Mouse (Mus musculus) myocyte (in vitro differentiated cells): Measurements from ENCODE around the gene Npepl1.

Source experiments
- CEBPB ChIP-seq: IDR thresholded peaks from 2 replicates; pipeline ENCODE4 v1.6.1; 2011; ENCODE audit warnings: mild to moderate bottlenecking, moderate library complexity; ENCODE audit not compliant: poor library complexity, insufficient read depth, severe bottlenecking
- E2F4 ChIP-seq: IDR thresholded peaks from one replicate; pipeline ENCODE4 v1.6.1; 2011; ENCODE audit warnings: mild to moderate bottlenecking, control low read depth, moderate library complexity; ENCODE audit not compliant: insufficient read depth
- MAX ChIP-seq: IDR thresholded peaks from one replicate; pipeline ENCODE4 v1.6.1; 2011; ENCODE audit warnings: low read depth, mild to moderate bottlenecking, control low read depth
- MYOD1 ChIP-seq, 3 experiments: IDR thresholded peaks; one replicate each; pipeline ENCODE4 v1.6.1; 2011; ENCODE audit warnings: control low read depth in 2 of 3, low read depth in 2 of 3, mild to moderate bottlenecking in 2 of 3, moderate library complexity in 1 of 3; ENCODE audit not compliant: insufficient read length in 2 of 3, control insufficient read depth in 1 of 3
- MYOG ChIP-seq, 3 experiments: IDR thresholded peaks; one replicate each; pipeline ENCODE4 v1.6.1; 2011; ENCODE audit warnings: control low read depth in 2 of 3, low read depth in 2 of 3, mild to moderate bottlenecking in 2 of 3; ENCODE audit not compliant: insufficient read length in 2 of 3, control insufficient read depth in 1 of 3, insufficient read depth in 1 of 3
- POLR2A ChIP-seq: IDR thresholded peaks from one replicate; pipeline ENCODE4 v1.6.1; 2011; ENCODE audit warnings: low read depth, mild to moderate bottlenecking, control low read depth, moderate library complexity; ENCODE audit not compliant: insufficient read length
- POLR2AphosphoS2 ChIP-seq: IDR thresholded peaks from one replicate; pipeline ENCODE4 v1.6.1; 2011; ENCODE audit warnings: low read depth, control low read depth; ENCODE audit not compliant: insufficient read length
- REST ChIP-seq: IDR thresholded peaks from one replicate; pipeline ENCODE4 v1.6.1; 2011; ENCODE audit warnings: mild to moderate bottlenecking, control low read depth, moderate library complexity; ENCODE audit not compliant: insufficient read depth, insufficient read length
- TCF12 ChIP-seq: IDR thresholded peaks from one replicate; pipeline ENCODE4 v1.6.1; 2011; ENCODE audit warnings: mild to moderate bottlenecking, control low read depth; ENCODE audit not compliant: poor library complexity, insufficient read depth, severe bottlenecking
- TCF3 ChIP-seq: IDR thresholded peaks from one replicate; pipeline ENCODE4 v1.6.1; 2011; ENCODE audit warnings: low read depth, control low read depth; ENCODE audit not compliant: insufficient read length
- USF1 ChIP-seq: IDR thresholded peaks from one replicate; pipeline ENCODE4 v1.6.1; 2011; ENCODE audit warnings: low read depth, mild to moderate bottlenecking, control low read depth, moderate library complexity

DNA sequence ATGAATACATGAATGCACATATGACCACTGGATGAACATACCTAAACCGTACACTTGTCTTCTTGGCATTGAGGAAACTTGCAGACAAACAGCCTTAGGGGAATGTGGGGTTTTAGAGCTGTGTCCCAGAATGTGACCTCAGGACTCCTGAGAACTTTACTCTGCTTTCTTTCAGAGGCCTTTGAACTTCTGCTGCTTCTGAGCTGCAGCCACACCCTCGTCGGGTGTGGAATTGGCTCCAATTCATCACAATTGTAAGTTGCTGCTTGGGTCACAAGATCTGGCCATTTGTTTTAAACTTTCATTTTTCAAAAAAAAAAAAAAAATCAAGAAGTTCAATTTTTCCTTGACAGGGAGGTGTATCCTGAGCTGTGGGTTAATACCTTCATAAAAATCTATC lies 2.8 kb upstream of the Npepl1 start:
- TF ChIP-seq POLR2A (no peak), E2F4 (no peak), MAX (no peak), MYOD1 (IDR thresholded peaks at IDR 0.05; ENCODE audit: control insufficient read depth in 1 of 3, insufficient read length in 2 of 3, low read depth in 2 of 3) (no peak), REST (no peak), MYOG (IDR thresholded peaks at IDR 0.05; ENCODE audit: control insufficient read depth in 1 of 3, insufficient read depth in 1 of 3, insufficient read length in 2 of 3, low read depth in 2 of 3) (no peak), USF1 (no peak), CEBPB (no peak), TCF12 (no peak), POLR2AphosphoS2 (no peak), TCF3 (no peak)
